Mouse (Mus musculus) T-helper 1 cell (primary cell): ENCODE data around the gene Lmo7.

Experiments
- in situ Hi-C: fragments of 300-600 bp; cut with MboI, MseI; formaldehyde crosslinking; loops from one replicate; pipeline ENCODE4 v1.15.1; 2025; ENCODE audit warnings: high pct_unique_total_duplicates

The Lmo7 gene

GRCm38 (mm10) chr14:101836401-101836800, 106.6 kb downstream of the Lmo7 start:
- in situ Hi-C loops, result loop anchor here (5.0 kb wide), 1 partner anchor 881 kb away; no protein-coding TSS in a partner anchor

GRCm38 (mm10) chr14:101837176-101837575, 107.4 kb downstream of the Lmo7 start:
- in situ Hi-C loops, result loop anchor here (5.0 kb wide), 1 partner anchor 880 kb away; no protein-coding TSS in a partner anchor

- in situ Hi-C loops, result loop anchor here (5.0 kb wide), 1 partner anchor 879 kb away; no protein-coding TSS in a partner anchor
These were observed 108.6 kb downstream of the Lmo7 start for GRCm38 (mm10) chr14:101838231-101838839.

GRCm38 (mm10) chr14:101839771-101840731, 110.3 kb downstream of the Lmo7 start:
- in situ Hi-C loops, result loop anchor here (5.0 kb wide), 2 partner anchors 63 to 877 kb away; no protein-coding TSS in a partner anchor

- in situ Hi-C loops, result loop anchor here (5.0 kb wide), 1 partner anchor 64 kb away; no protein-coding TSS in a partner anchor
These were observed 111.5 kb downstream of the Lmo7 start for GRCm38 (mm10) chr14:101841271-101841670.

- in situ Hi-C loops, result loop anchor here (5.0 kb wide), 1 partner anchor 65 kb away; no protein-coding TSS in a partner anchor
These were observed 112.8 kb downstream of the Lmo7 start for GRCm38 (mm10) chr14:101842521-101842920.

GRCm38 (mm10) chr14:101843443-101843842, 113.7 kb downstream of the Lmo7 start:
- in situ Hi-C loops, result loop anchor here (5.0 kb wide), 1 partner anchor 66 kb away; no protein-coding TSS in a partner anchor

- in situ Hi-C loops, result loop anchor here (5.0 kb wide), 1 partner anchor 67 kb away; no protein-coding TSS in a partner anchor
These were observed 114.7 kb downstream of the Lmo7 start for GRCm38 (mm10) chr14:101844467-101844866.

- in situ Hi-C loops, result no loop called here
These were observed 116.5 kb downstream of the Lmo7 start for GRCm38 (mm10) chr14:101846097-101846882.

- in situ Hi-C loops, result no loop called here
These were observed 117.8 kb downstream of the Lmo7 start for GRCm38 (mm10) chr14:101847520-101847919.

GRCm38 (mm10) chr14:101852584-101853195, 122.9 kb downstream of the Lmo7 start:
- in situ Hi-C loops, result no loop called here

GRCm38 (mm10) chr14:101853207-101853606, 123.5 kb downstream of the Lmo7 start:
- in situ Hi-C loops, result no loop called here

- in situ Hi-C loops, result no loop called here
These were observed 124.0 kb downstream of the Lmo7 start for GRCm38 (mm10) chr14:101853722-101854121.

GRCm38 (mm10) chr14:101854226-101854625, 124.5 kb downstream of the Lmo7 start:
- in situ Hi-C loops, result no loop called here

- in situ Hi-C loops, result no loop called here
These were observed 129.6 kb downstream of the Lmo7 start for GRCm38 (mm10) chr14:101859305-101859886.

- in situ Hi-C loops, result no loop called here
These were observed 132.3 kb downstream of the Lmo7 start for GRCm38 (mm10) chr14:101862088-101862487.

GRCm38 (mm10) chr14:101867071-101867733, 137.4 kb downstream of the Lmo7 start:
- in situ Hi-C loops, result no loop called here

- in situ Hi-C loops, result no loop called here
These were observed 139.4 kb downstream of the Lmo7 start for GRCm38 (mm10) chr14:101869145-101869544.

GRCm38 (mm10) chr14:101869661-101870060, 139.9 kb downstream of the Lmo7 start:
- in situ Hi-C loops, result no loop called here
